Mouse (Mus musculus): ENCODE data around the gene Ralgps2. TPM values are rescaled to one million over a fixed set of nuclear protein-coding genes. Genes with fewer than 3 reads are reported as not detected.
A peak's percentile ranks its signal among the peaks of the same experiment; 100 is the strongest.

Ralgps2 gene
- polyA plus RNA-seq, 1 experiment from 2014 or later = 41.3 TPM

DNA sequence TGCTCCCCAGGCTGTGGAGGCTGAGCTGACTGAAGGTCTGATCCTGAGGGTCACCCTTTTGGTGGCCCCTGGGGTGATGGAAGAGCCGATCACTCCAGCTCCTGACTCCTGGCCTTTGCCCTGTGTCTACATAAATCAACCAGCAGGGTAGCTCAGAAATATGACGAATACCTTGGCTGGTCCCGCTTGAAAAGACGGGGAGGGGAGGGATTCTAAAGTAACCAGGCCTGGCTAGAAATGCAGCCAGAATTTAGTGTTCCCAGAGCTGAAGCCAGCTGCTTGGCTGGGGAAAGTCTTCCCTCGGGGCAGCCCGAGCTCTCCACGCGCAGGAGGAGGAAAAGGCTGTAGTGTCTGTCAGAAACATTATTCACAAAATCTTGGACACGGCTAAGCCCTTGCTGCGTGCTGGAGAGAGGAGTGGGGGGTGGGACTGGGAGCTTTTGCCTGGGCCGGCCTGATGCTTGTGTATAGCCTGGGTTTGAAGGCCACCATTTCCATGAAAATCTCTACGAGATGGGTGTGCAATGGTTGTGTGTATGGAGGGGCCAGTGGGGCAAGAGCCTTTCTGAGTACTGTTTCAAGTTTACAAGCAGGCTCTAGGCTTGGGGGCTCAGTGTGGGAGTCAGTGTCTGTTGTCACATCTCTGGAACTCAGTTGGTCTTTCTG, 158.2 kb downstream of the Ralgps2 start:
- DNase-seq (ENCODE audit: low spot score) = peak; percentile 39
- 21% methylated on average over 12 of the region's 12 CpGs for WGBS
- H3K27me3 ChIP-seq (ENCODE audit: control insufficient read depth, insufficient read depth, low read length) = no peaks in the 10 kb centered on the region
- no peak overlapping the region for H3K4me3 ChIP-seq (ENCODE audit: low read depth, low read length)
- TF ChIP-seq CTCF (IDR thresholded peaks at IDR 0.05; ENCODE audit: low read depth) (peak; percentile 22), EP300 (optimal IDR thresholded peaks at IDR 0.05) (no peak)
- no peaks in the 10 kb centered on the region for H3K4me1 ChIP-seq (replicated peaks; ENCODE audit: control insufficient read depth, insufficient read depth)
- H3K36me3 ChIP-seq (ENCODE audit: control insufficient read depth, insufficient read depth, low read length) = no peaks in the 10 kb centered on the region
- peak overlapping the region; percentile 72 for H3K27ac ChIP-seq (replicated peaks)
- no peaks in the 10 kb centered on the region for H3K9me3 ChIP-seq (ENCODE audit: control insufficient read depth, low read length)
- ATAC-seq (ENCODE audit: low FRiP score, low TSS enrichment) = peak; percentile 73; the same call in 1 of the 2 replicates
- H3K4me2 ChIP-seq (replicated peaks; ENCODE audit: low read depth) = no peak overlapping the region
- H3K9ac ChIP-seq (ENCODE audit: low read length) = no peak overlapping the region

DNA sequence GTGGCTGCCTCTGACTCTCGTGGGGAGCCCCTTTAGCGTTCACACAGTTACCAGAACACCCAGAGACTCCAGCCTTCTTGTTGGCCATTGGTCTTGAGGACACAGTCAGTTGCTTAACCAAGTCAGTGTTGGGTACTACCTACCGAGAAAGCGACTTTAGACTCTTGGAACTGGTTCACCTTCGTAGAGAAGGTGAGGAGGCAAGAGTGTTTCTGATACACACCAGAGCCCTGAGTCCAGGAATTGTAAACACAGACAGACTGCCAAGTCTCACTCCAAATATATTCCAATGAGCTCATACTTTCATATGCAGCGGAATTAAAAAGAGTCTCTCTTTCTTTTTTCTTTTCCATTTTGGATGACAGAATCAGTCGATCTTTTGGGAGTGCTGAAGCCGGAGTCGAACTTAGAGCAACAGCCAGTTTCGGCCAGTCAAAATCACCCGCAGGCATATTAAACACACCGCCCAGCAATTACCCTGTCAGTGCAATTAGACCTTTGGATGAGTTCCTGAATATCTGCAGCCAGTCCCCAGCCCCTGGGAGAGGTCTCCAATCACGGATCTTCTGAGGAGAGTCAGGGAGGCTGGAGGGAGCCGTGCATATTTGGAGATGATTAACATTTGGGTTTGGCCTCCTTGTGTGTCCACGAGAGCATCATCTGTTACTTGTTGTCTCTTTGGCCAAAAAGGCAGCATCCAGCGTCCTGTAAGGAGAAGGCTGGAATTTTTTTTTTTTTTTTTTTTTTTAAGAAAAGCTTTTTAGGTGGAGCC, 159.0 kb downstream of the Ralgps2 start:
- H3K27ac ChIP-seq (replicated peaks) = peak overlapping the region; percentile 74
- H3K4me1 ChIP-seq (replicated peaks; ENCODE audit: control insufficient read depth, insufficient read depth) = no peaks in the 10 kb centered on the region
- no peaks in the 10 kb centered on the region for H3K36me3 ChIP-seq (ENCODE audit: control insufficient read depth, insufficient read depth, low read length)
- no peak overlapping the region for H3K4me2 ChIP-seq (replicated peaks; ENCODE audit: low read depth)
- H3K4me3 ChIP-seq (ENCODE audit: low read depth, low read length) = no peak overlapping the region
- DNase-seq (ENCODE audit: low spot score) (no peak), ATAC-seq (ENCODE audit: low FRiP score, low TSS enrichment) (peak; percentile 35; the same call in 1 of the 2 replicates)
- H3K9ac ChIP-seq (ENCODE audit: low read length) = no peak overlapping the region
- TF ChIP-seq CTCF (IDR thresholded peaks at IDR 0.05; ENCODE audit: low read depth) (no peak), EP300 (optimal IDR thresholded peaks at IDR 0.05) (no peak)
- no peaks in the 10 kb centered on the region for H3K27me3 ChIP-seq (ENCODE audit: control insufficient read depth, insufficient read depth, low read length)
- no peaks in the 10 kb centered on the region for H3K9me3 ChIP-seq (ENCODE audit: control insufficient read depth, low read length)
- 48% methylated on average over 16 of the region's 16 CpGs for WGBS

DNA sequence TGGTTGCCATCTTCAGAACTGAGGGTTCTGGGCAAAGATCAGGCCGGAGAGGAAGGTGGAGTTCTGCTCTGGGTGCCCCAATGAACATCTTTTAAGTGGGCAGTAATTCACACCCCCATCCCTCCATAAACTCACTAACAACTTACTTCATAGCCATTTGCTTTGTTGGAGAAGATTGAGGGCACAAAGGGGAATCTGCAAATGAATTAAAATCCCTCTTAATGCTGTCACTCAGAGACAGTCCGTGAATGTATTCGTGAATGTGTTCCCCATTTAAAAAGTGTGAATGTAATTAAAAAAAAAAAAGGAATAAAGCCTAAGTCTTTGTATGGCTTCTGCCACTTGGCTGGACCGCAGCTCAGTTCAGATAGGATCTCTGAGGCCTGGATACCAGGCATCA, 159.8 kb downstream of the Ralgps2 start:
- Histone ChIP-seq H3K27ac (replicated peaks) (peak overlapping the region; percentile 74), H3K4me3 (ENCODE audit: low read depth, low read length) (no peak overlapping the region), H3K9me3 (ENCODE audit: control insufficient read depth, low read length) (no peaks in the 10 kb centered on the region), H3K27me3 (ENCODE audit: control insufficient read depth, insufficient read depth, low read length) (no peaks in the 10 kb centered on the region), H3K4me1 (replicated peaks; ENCODE audit: control insufficient read depth, insufficient read depth) (no peaks in the 10 kb centered on the region), H3K4me2 (replicated peaks; ENCODE audit: low read depth) (no peak overlapping the region), H3K36me3 (ENCODE audit: control insufficient read depth, insufficient read depth, low read length) (no peaks in the 10 kb centered on the region), H3K9ac (ENCODE audit: low read length) (no peak overlapping the region)
- no peak for DNase-seq (ENCODE audit: low spot score)
- WGBS = 85% methylated on average over 4 of the region's 4 CpGs
- no peak for TF ChIP-seq EP300 (optimal IDR thresholded peaks at IDR 0.05)
- TF ChIP-seq CTCF (IDR thresholded peaks at IDR 0.05; ENCODE audit: low read depth) = no peak
- ATAC-seq (ENCODE audit: low FRiP score, low TSS enrichment) = no peak

DNA sequence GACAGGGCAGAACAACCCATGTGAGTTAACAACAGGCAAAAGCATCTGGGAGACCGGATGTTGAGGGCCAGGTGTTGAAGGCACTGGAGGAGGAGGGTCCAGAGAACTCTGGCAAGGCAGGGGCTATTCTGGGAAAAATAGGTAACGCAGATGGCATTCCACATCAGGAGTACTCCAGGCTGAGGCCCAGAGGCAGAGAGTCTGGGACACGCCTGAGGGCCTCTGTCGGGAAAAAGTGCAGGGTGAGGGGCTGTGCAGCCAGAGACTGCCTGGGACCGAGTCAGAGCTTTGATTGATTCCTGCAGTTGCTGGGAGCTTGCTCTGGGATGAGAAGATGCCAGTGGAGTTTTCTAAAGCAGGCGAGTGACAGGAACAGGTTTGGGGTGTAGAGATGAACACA, 160.4 kb downstream of the Ralgps2 start:
- Histone ChIP-seq H3K27me3 (ENCODE audit: control insufficient read depth, insufficient read depth, low read length) (no peaks in the 10 kb centered on the region), H3K4me3 (ENCODE audit: low read depth, low read length) (no peak overlapping the region), H3K36me3 (ENCODE audit: control insufficient read depth, insufficient read depth, low read length) (no peaks in the 10 kb centered on the region), H3K27ac (replicated peaks) (no peak overlapping the region), H3K4me1 (replicated peaks; ENCODE audit: control insufficient read depth, insufficient read depth) (no peaks in the 10 kb centered on the region), H3K9me3 (ENCODE audit: control insufficient read depth, low read length) (no peaks in the 10 kb centered on the region), H3K4me2 (replicated peaks; ENCODE audit: low read depth) (no peak overlapping the region), H3K9ac (ENCODE audit: low read length) (no peak overlapping the region)
- ATAC-seq (ENCODE audit: low FRiP score, low TSS enrichment) (no peak), DNase-seq (ENCODE audit: low spot score) (no peak)
- no peak for TF ChIP-seq EP300 (optimal IDR thresholded peaks at IDR 0.05)
- no peak for TF ChIP-seq CTCF (IDR thresholded peaks at IDR 0.05; ENCODE audit: low read depth)
- WGBS = 49% methylated on average over 6 of the region's 6 CpGs

DNA sequence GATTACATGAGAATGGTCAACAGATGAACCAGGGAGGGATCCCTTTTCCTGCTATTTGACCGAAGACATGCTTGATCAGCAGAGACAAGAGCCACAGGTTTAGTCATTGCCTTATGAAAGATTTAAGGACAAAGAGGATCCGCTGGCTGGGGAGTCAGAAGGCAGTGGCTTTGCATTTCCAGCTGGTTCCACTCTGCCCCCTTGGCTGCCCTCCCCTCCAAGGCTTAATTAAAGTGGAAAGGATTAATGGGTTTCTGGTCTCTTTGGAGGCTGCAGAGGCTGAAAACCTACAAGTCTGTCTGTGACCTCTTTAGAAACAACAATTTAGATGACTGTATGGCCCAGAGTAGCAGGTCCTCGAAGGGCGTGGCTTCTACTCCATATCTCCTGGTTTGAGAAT, 161.5 kb downstream of the Ralgps2 start:
- no peak for DNase-seq (ENCODE audit: low spot score)
- 70% methylated on average over 4 of the region's 4 CpGs for WGBS
- H3K4me2 ChIP-seq (replicated peaks; ENCODE audit: low read depth) = no peak overlapping the region
- no peak overlapping the region for H3K27ac ChIP-seq (replicated peaks)
- no peak overlapping the region for H3K4me3 ChIP-seq (ENCODE audit: low read depth, low read length)
- no peaks in the 10 kb centered on the region for H3K9me3 ChIP-seq (ENCODE audit: control insufficient read depth, low read length)
- H3K36me3 ChIP-seq (ENCODE audit: control insufficient read depth, insufficient read depth, low read length) = no peaks in the 10 kb centered on the region
- H3K4me1 ChIP-seq (replicated peaks; ENCODE audit: control insufficient read depth, insufficient read depth) = no peaks in the 10 kb centered on the region
- no peak for ATAC-seq (ENCODE audit: low FRiP score, low TSS enrichment)
- H3K9ac ChIP-seq (ENCODE audit: low read length) = no peak overlapping the region
- TF ChIP-seq CTCF (IDR thresholded peaks at IDR 0.05; ENCODE audit: low read depth) (no peak), EP300 (optimal IDR thresholded peaks at IDR 0.05) (no peak)
- no peaks in the 10 kb centered on the region for H3K27me3 ChIP-seq (ENCODE audit: control insufficient read depth, insufficient read depth, low read length)

DNA sequence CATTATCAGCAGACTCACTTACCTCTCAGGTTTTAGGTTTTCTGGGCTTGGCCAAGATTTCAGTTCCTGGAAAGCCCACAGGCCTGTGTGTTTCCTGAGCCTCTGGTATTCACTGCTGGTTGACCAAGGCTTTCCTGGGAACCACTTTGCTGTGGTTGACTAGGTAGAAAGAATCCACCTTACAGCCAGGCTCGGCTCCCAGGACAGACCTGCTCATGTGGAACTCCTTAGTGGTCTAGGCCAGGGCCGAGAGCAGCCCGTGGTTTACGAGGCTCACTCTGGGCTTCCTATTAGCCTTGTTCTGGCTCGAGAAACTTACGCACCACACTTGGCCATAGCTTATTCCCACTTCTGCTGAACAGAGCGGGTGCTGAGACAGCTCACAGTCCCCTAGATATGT, 163.4 kb downstream of the Ralgps2 start:
- no peak for ATAC-seq (ENCODE audit: low FRiP score, low TSS enrichment)
- 90% methylated on average over 7 of the region's 7 CpGs for WGBS
- H3K9ac ChIP-seq (ENCODE audit: low read length) = no peak overlapping the region
- H3K27ac ChIP-seq (replicated peaks) = no peak overlapping the region
- H3K36me3 ChIP-seq (ENCODE audit: control insufficient read depth, insufficient read depth, low read length) = no peaks in the 10 kb centered on the region
- no peak overlapping the region for H3K4me2 ChIP-seq (replicated peaks; ENCODE audit: low read depth)
- H3K9me3 ChIP-seq (ENCODE audit: control insufficient read depth, low read length) = no peaks in the 10 kb centered on the region
- no peaks in the 10 kb centered on the region for H3K4me1 ChIP-seq (replicated peaks; ENCODE audit: control insufficient read depth, insufficient read depth)
- DNase-seq (ENCODE audit: low spot score) = no peak
- H3K27me3 ChIP-seq (ENCODE audit: control insufficient read depth, insufficient read depth, low read length) = no peaks in the 10 kb centered on the region
- TF ChIP-seq EP300 (optimal IDR thresholded peaks at IDR 0.05) (no peak), CTCF (IDR thresholded peaks at IDR 0.05; ENCODE audit: low read depth) (no peak)
- no peak overlapping the region for H3K4me3 ChIP-seq (ENCODE audit: low read depth, low read length)
